Mouse (Mus musculus) adrenal gland, postnatal 10 days (tissue): ENCODE results near the gene Vmn2r89. TPM values are rescaled to one million over a fixed set of nuclear protein-coding genes. Genes with fewer than 3 reads are reported as not detected.
"Not testable (repeated sequence)": the region's sequence is repeated elsewhere in the genome, so short reads cannot be mapped to it uniquely, and the experiment has no call there.

Source experiments
- DNase-seq: peaks from one replicate; pipeline ENCODE4 v3.0.0; 2021; ENCODE audit warnings: mixed read lengths
- long read RNA-seq, 2 experiments: library from polyadenylated mRNA; stranded (forward); transcript quantifications; one replicate each; pipeline ENCODE4 v2.0.0; 2021
- total RNA-seq, 2 experiments: library from RNA; stranded (reverse); gene quantifications; 2 replicates each; pipeline ENCODE4 v1.2.3; 2021

Gene Vmn2r89
- not detected for total RNA-seq
- long read RNA-seq, experiment 1, result 0 reads
- long read RNA-seq, experiment 2, result 0 reads

DNA sequence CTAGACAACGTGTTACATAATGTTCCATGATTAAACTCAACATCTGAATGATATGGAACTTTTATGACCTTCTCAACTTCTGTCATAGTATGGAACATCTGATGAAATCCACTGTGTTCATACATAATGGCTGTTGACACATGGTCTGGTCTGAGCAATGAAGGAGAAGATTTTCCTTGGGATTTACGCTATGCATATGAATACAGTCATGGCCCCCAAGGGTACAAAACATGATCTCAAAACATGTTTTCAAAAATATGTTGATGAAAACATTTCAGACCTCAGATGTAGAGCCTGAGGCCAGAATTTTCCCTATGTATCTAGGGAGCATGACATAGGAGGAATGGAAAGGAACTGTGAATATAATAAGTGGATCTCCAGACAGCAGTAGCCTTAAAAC, at the start of gene Vmn2r89:
Gene Vmn2r89 (plus strand): TSS at position 301 of the 400 bp plus-strand sequence.
- DNase-seq, result not testable (repeated sequence)

GRCm38 (mm10) chr14:51410520-51410919, 41.1 kb upstream of the Vmn2r89 start, which contains the start of gene Vmn2r88:
Gene Vmn2r88, plus strand, starts transcription at chr14:51410820.
- DNase-seq, result no peak

- DNase-seq, result no peak
Measured at GRCm38 (mm10) chr14:51423885-51424284, 27.8 kb upstream of the Vmn2r89 start.

GRCm38 (mm10) chr14:51430138-51430537, 21.5 kb upstream of the Vmn2r89 start:
- not testable (repeated sequence) for DNase-seq

GRCm38 (mm10) chr14:51434546-51434945, 17.1 kb upstream of the Vmn2r89 start:
- no peak for DNase-seq

DNA sequence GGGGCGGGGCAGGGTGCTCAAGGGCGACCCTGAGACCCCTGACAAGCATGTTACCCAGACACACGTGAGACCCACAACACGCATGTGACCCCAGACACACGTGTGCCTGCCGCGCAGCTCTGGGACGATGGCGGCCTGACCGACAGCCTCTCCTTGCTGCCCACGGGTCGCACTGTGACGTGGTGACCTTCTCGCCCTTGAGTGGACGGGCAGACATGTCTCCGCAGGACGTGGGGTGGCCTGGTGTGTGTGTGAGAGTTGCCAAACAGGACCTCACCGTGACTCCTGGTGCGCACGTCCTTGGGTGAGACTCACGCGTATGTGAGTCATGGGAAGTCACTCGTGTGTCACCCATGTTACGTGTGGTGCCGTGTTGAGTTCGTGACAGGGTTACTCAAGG, 16.6 kb upstream of the Vmn2r89 start:
- no peak for DNase-seq

GRCm38 (mm10) chr14:51438955-51439354, 12.7 kb upstream of the Vmn2r89 start:
- DNase-seq, result no peak

DNA sequence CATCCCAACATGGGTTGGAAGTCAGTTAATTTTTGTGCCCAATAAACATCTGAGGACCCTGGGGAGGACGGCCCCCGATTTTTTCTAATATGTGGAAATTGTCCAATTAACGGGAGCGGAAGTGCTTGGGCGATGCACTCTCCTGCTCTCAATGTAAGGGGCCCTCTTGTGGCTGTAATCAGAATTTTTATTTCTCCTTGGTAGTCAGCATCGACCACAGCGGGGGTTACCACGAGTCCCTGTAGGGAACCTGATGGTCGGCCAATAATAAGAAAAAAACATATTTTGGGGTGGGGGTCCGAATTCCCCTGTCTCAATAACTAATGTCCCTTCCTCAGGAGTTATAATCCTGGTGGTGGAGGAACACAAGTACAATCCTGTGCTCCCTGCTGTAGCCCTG, 28.6 kb downstream of the Vmn2r89 start:
- peak; percentile 23 for DNase-seq

GRCm38 (mm10) chr14:51481332-51482015, 29.8 kb downstream of the Vmn2r89 start:
- DNase-seq, result peak; percentile 46

- DNase-seq, result peak; percentile 14
Measured at GRCm38 (mm10) chr14:51482051-51482715, 30.5 kb downstream of the Vmn2r89 start.

GRCm38 (mm10) chr14:51482971-51483381, 31.3 kb downstream of the Vmn2r89 start:
- peak; percentile 65 for DNase-seq

- DNase-seq, result no peak
Measured at GRCm38 (mm10) chr14:51483671-51484070, 32.0 kb downstream of the Vmn2r89 start.

DNA sequence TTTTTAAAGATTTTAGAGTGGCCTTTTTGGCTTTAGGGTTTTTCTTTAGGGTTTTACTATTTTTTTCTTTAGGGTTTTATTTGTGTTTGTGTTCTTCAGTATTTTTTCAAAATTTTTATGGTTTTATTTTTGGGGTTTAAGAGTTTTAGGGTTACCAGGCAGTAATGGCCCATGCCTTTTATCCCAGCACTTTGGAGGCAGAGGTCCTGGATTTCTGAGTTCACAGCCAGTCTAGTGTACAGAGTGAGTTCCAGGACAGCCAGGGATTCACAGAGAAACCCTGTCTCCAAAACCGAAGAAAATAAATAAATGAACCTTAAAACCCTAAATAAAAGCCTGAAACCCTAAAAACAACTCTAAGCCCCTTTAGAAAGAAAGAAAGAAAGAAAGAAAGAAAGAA, 34.5 kb downstream of the Vmn2r89 start:
- DNase-seq, result no peak

DNA sequence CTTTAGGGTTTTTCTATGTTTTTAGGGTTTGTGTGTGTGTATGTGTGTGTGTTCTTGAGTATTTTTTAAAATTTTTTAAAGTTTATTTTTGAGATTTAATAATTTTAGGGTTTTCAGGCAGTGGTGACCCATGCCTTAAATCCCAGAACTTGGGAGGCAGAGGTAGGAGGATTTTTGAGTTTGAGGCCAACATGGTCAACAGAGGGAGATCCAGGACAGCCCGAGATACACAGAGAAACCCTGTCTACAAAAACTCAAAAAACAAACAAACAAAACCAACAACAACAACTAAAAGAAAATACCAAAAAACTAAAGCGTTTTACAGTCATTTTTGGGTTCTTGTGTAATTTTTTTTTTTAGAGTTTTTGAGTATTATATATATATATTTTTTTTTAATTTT, 44.1 kb downstream of the Vmn2r89 start:
- peak; percentile 7 for DNase-seq

GRCm38 (mm10) chr14:51496955-51497354, 45.3 kb downstream of the Vmn2r89 start:
- no peak for DNase-seq

DNA sequence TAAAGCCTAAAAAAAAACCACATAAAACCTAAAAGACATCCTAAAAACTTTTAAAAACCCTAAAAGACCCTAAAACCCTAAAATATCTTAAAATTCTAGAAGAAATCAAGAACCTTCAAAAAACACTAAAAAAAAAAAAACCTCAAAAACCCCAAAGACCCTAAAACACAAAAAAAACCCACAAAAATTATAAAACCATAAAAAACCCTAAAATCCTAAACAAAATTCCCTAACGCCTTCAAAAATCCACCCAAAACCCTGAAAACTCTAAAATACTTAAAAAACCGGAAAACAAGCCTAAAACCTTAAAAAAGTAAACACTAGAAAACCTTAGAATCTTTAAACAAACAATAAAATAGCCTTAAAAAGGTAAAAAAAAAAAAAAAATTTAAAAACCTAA, 46.3 kb downstream of the Vmn2r89 start:
- no peak for DNase-seq

DNA sequence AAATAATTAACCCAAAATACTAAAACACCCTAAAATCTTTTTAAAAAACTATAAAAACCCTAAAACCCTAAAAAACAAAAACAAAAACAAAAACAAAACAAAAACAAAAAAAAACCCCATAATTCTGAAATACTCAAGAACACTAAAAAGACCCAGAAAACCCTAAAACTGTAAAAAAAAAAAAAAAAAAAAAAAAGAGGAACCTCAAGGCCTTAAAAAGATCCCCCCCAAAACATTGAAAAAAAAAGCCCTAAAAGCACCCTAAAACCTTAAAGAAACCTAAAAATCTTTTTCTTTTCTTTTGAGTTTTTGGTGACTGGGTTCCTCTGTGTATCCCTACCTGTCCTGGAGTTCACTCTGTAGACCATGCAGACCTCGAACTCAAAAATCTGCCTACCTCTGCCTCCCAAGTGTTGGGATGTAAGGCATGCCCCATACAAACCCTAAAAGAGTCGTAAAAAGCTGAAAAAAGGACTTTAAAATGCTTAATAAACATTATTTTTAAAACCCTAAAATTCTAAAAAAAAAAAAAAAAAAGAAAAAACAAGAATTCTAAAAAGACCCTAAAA, 48.1 kb downstream of the Vmn2r89 start:
- no peak for DNase-seq

GRCm38 (mm10) chr14:51500461-51500860, 48.8 kb downstream of the Vmn2r89 start:
- no peak for DNase-seq

DNA sequence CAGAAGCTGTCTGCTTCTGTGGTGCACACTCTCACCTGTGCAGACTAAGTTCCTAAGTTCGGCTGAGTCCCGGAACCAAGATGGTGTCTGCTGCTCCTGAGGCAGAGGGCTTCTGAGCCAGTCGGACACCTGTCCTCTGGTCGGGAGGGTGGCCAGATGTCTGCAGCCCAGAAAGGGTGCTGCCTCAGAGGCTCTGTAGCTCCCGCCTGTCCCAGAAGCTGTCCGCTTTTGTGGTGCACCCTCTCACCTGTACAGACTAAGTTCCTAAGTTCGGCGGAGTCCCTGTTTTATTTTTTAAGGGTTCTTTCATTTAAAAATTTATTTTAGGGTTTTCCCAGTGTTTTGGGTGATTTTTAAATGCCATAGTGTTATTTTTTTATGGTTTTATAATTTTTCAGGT, 55.8 kb downstream of the Vmn2r89 start:
- no peak for DNase-seq
